Mouse (Mus musculus): ENCODE data around the gene Olfr659.

Olfr659 gene

GRCm38 (mm10) chr7:104666453-104666852 lies at the start of gene Olfr659:
Gene Olfr659 (plus strand): TSS chr7:104666753.
- no peak for DNase-seq (ENCODE audit: low spot score in 2 of 2)

GRCm38 (mm10) chr7:104624494-104624893 lies 42.1 kb upstream of the Olfr659 start, which contains the start of gene Olfr657:
Gene Olfr657 (plus strand): TSS chr7:104624794.
- no peak for DNase-seq (ENCODE audit: low spot score in 2 of 2)

DNA sequence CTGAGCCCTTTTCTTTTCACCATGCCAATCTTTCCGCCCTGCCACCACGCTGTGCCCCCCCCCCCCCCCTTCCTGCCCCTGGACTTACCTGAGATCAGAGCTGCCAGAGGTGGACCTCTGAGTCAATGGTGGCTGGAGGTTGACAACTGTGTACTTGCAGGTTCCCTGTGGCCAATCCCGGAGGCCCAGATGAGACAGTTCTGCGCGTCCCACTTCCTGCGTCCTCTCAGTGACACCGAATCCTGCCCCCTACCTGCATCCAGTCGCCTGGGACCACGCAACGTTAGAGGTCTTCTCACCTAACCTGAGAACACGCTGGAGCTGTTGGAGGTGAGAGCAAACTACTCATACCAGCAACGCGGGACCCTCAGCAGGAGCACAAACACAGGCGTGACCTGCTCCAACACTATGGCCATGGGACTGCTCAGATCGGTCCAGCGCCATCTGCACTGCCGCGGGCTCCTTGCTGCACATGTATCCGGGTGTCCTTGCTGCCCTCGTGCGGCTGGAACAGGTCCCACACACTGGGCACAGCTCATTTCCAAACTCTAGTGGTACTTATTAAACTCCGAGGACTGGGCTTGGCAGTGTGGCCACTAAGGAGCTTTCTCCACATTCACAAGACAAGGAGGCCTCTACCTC lies 19.6 kb upstream of the Olfr659 start, which contains the start of gene Olfr658:
Gene Olfr658 (minus strand): TSS at position 465 of the 642 bp plus-strand sequence.
- DNase-seq (ENCODE audit: low spot score in 2 of 2) = peak in 1 of 2 experiments; percentile 39

GRCm38 (mm10) chr7:104686201-104686600 lies 19.6 kb downstream of the Olfr659 start, which contains the start of gene Olfr661:
Gene Olfr661 (plus strand): TSS chr7:104686501.
- DNase-seq (ENCODE audit: low spot score in 2 of 2) = no peak

Measured in spleen, postnatal 10 days (tissue).